Mouse (Mus musculus): ENCODE results near the gene Chac1. TPM values are rescaled to one million over a fixed set of nuclear protein-coding genes. Genes with fewer than 3 reads are reported as not detected.

Gene Chac1
- polyA plus RNA-seq, 1 experiment, result 5.8 TPM

DNA sequence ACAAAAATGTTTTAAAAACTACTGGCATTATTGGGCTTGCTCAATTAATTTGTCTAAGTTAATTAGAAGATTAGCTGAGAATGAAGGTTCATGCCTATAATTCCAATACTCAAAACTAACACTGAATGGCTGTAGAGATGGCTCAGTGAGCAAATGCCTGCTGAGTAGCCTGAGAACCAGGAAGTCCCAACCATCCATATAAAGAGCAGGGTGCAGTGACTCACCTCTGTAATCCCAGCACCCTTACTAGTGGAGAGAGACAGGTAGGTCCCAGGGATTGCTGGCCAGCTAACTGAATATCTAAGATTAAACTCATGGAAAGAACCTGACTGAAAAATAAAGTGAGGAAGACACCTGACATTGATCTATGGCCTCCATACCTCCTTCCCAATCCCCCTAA lies 48.3 kb downstream of the Chac1 start:
- Histone ChIP-seq H3K4me1 (ENCODE audit: control insufficient read depth, insufficient read depth, insufficient read length, low read length) (peaks cover 4% of the 10 kb centered on the region; the same call in 1 of the 2 replicates), H3K36me3 (ENCODE audit: control insufficient read depth, insufficient read depth, low read length) (peaks cover 27% of the 10 kb centered on the region), H3K4me3 (ENCODE audit: low read depth, low read length) (no peak overlapping the region), H3K27me3 (ENCODE audit: control insufficient read depth, insufficient read depth, low read length) (no peaks in the 10 kb centered on the region), H3K27ac (ENCODE audit: insufficient read depth, low read depth, low read length) (no peak overlapping the region; the same call in 1 of the 2 replicates)
- TF ChIP-seq POLR2A (IDR thresholded peaks at IDR 0.05; ENCODE audit: low read depth, low read length) (no peak), CTCF (IDR thresholded peaks at IDR 0.05; ENCODE audit: extremely low read depth, insufficient read length, insufficient replicate concordance, low read depth, low read length) (no peak)

Other genes with a start within 250 kb of the Chac1 start
- 4.6 and 8.7 TPM in 2 replicates for gene Rad51, start 238.4 kb upstream of the Chac1 start, polyA plus RNA-seq (2012; rRNA removed)
- 26.2 and 57.3 TPM in 2 replicates for gene Rmdn3, start 194.2 kb upstream of the Chac1 start, polyA plus RNA-seq (2012; rRNA removed)
- 35.0 and 107 TPM in 2 replicates for gene Gchfr, start 183.5 kb upstream of the Chac1 start, polyA plus RNA-seq (2012; rRNA removed)
- 0.03 and 0.04 TPM in 2 replicates for gene Gm14137, start 176.7 kb upstream of the Chac1 start, polyA plus RNA-seq (2012; rRNA removed)
- 20.2 and 46.7 TPM in 2 replicates for gene Zfyve19, start 142.6 kb upstream of the Chac1 start, polyA plus RNA-seq (2012; rRNA removed)
- gene Dnajc17, start 142.4 kb upstream of the Chac1 start, polyA plus RNA-seq (2012; rRNA removed), result 1.5 and 2.9 TPM in 2 replicates
- gene Ppp1r14d, start 121.3 kb upstream of the Chac1 start, polyA plus RNA-seq (2012; rRNA removed), result 124 and 296 TPM in 2 replicates
- gene Spint1, start 113.9 kb upstream of the Chac1 start, polyA plus RNA-seq (2012; rRNA removed), result 139 and 367 TPM in 2 replicates
- gene Rhov, start 80.0 kb upstream of the Chac1 start, polyA plus RNA-seq (2012; rRNA removed), result 2.1 and 3.0 TPM in 2 replicates
- 11.3 and 22.9 TPM in 2 replicates for gene Vps18, start 62.5 kb upstream of the Chac1 start, polyA plus RNA-seq (2012; rRNA removed)
- gene Dll4, start 25.4 kb upstream of the Chac1 start, polyA plus RNA-seq (2012; rRNA removed), result 9.8 and 22.1 TPM in 2 replicates
- 2.1 and 4.6 TPM in 2 replicates for gene Ino80, start 126.5 kb downstream of the Chac1 start, polyA plus RNA-seq (2012; rRNA removed)
- gene Exd1, start 196.4 kb downstream of the Chac1 start, polyA plus RNA-seq (2012; rRNA removed), result 0.09 and 0.10 TPM in 2 replicates
- gene Chp1, start 196.5 kb downstream of the Chac1 start, polyA plus RNA-seq (2012; rRNA removed), result 58.2 and 102 TPM in 2 replicates

All from small intestine, adult 2 months (tissue).